Mouse (Mus musculus): ENCODE measurements around the gene D6Wsu163e.

Gene D6Wsu163e

GRCm38 (mm10) chr6:127006551-127006950, 66.8 kb downstream of the D6Wsu163e start:
- no peak for DNase-seq (ENCODE audit: low spot score in 2 of 2)

- DNase-seq (ENCODE audit: low spot score in 2 of 2) = no peak
These were observed 70.3 kb downstream of the D6Wsu163e start for GRCm38 (mm10) chr6:127010021-127010420.

DNA sequence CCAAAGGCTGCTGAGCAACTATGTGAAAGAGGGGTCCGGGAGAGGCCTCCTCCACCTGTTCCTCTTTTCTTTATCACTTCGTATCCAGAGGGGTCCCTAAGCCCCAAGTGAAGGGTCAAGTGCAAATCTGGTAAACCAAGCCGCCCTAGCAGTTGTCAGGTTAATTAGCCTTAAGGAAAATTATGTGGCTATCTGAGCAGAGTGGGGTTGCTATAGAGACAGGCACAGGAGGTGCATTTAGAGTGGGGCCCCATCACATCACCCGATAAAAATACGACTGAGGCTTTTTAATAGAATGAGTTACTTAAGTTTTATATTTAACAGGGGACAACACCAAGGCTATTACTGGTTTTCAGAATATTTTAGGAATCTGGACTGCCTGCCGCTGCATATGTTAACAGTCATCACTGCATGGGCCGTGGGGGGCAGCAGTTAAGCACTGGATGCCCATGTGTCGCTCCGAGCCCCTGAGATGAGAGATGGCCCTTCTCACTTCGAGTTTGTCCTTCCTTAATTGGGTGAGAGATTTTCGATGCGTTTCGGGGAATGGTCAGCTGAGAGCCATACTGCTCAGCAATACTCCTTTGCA, 72.3 kb downstream of the D6Wsu163e start:
- no peak for DNase-seq (ENCODE audit: low spot score in 2 of 2)

- DNase-seq (ENCODE audit: low spot score in 2 of 2) = no peak
These were observed 75.4 kb downstream of the D6Wsu163e start, which contains the start of gene Fgf6 for GRCm38 (mm10) chr6:127014906-127015770. Gene Fgf6 (plus strand): TSS chr6:127015586.

DNA sequence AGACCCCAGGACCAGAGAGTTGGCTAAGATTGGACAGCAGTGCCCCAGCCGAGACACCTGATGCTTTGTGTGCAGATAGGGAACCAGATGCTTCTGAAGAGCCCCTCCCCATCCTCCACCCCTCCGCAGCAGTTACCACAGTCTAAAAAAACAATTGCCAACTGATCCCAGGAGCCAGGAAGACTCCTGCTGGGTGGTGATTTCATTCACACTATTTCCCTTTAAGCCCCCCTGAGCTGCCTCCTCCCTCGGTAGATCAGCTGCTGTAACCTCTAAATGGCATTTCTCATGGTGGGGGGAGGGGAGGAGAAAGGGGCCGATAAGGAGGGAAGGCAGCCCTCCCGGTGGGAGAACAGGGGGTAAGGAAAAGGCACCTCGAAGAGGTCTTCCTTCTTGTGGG, 79.5 kb downstream of the D6Wsu163e start:
- no peak for DNase-seq (ENCODE audit: low spot score in 2 of 2)

DNA sequence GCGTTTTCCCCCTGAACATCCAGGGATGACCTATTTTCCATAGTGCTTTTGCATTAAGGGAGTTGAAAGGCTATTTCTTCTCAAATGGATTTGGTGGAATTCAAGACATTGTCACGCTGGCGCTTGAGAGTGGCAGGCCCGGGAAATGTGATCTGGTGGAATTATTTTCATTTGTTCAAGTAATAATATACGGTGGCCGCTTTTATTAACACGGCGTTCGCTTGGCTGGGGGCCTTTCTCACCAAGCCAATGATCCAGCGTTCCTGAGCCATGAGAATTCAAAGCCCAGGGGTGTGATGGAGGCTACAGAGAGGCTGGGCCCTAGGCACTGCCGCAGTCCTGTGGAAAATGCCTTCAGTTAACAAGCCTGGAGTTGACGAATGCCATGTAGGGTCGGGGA, 80.7 kb downstream of the D6Wsu163e start:
- no peak for DNase-seq (ENCODE audit: low spot score in 2 of 2)

DNA sequence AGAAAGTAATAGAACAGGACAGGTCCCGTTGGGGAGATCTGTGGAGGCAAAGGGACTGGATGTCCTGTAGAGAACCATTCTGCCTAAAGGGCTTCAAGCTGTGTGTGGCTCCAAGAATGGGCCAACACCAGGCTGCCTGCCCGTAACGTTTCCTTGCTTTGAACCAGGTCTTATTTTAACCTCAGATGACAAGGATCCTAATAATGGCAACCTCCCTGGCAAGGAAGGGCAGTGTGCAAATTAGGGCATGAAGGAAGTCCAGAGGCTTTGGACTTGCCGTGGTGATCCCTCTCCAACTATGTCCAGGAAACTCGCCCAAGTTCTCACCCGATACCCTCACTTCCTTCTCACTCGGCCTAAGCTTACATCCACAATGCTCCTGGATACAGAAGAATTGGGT, 85.1 kb downstream of the D6Wsu163e start:
- no peak for DNase-seq (ENCODE audit: low spot score in 2 of 2)
